Mouse (Mus musculus) adrenal gland, postnatal 36 days (tissue): Measurements from ENCODE around the gene Pik3ap1. TPM values are rescaled to one million over a fixed set of nuclear protein-coding genes. Genes with fewer than 3 reads are reported as not detected.
"Not testable (repeated sequence)": the region's sequence is repeated elsewhere in the genome, so short reads cannot be mapped to it uniquely, and the experiment has no call there.

Experiments
- DNase-seq, 2 experiments: peaks; one replicate each; pipeline ENCODE4 v3.0.0; 2021; ENCODE audit warnings: mixed read lengths in 1 of 2
- total RNA-seq, 2 experiments: library from RNA; stranded (reverse); gene quantifications; 2 replicates each; pipeline ENCODE4 v1.2.3; 2021

Gene Pik3ap1
- total RNA-seq, 2 experiments from 2014 or later: 9.1 to 19.5 TPM

- no peak for DNase-seq
Measured at GRCm38 (mm10) chr19:41332228-41332627, 52.7 kb downstream of the Pik3ap1 start.

- no peak for DNase-seq
Measured at GRCm38 (mm10) chr19:41330401-41330800, 54.5 kb downstream of the Pik3ap1 start.

GRCm38 (mm10) chr19:41329961-41330360 lies 54.9 kb downstream of the Pik3ap1 start:
- no peak for DNase-seq

- DNase-seq: no peak
Measured at GRCm38 (mm10) chr19:41328743-41329142, 56.2 kb downstream of the Pik3ap1 start.

- no peak for DNase-seq
Measured at GRCm38 (mm10) chr19:41323813-41324212, 61.1 kb downstream of the Pik3ap1 start.

- DNase-seq: no peak
Measured at GRCm38 (mm10) chr19:41323125-41323524, 61.8 kb downstream of the Pik3ap1 start.

- no peak for DNase-seq
Measured at GRCm38 (mm10) chr19:41321149-41321548, 63.8 kb downstream of the Pik3ap1 start.

- DNase-seq: peak; percentile 55 to 74
Measured at GRCm38 (mm10) chr19:41317315-41318095, 67.4 kb downstream of the Pik3ap1 start.

GRCm38 (mm10) chr19:41314696-41315095 lies 70.2 kb downstream of the Pik3ap1 start:
- DNase-seq: peak; percentile 51 to 56

- DNase-seq: peak; percentile 31 to 35
Measured at GRCm38 (mm10) chr19:41313663-41314062, 71.2 kb downstream of the Pik3ap1 start.

- DNase-seq: not testable (repeated sequence)
Measured at GRCm38 (mm10) chr19:41312587-41312986, 72.3 kb downstream of the Pik3ap1 start.

- DNase-seq: no peak
Measured at GRCm38 (mm10) chr19:41312027-41312426, 72.9 kb downstream of the Pik3ap1 start.

GRCm38 (mm10) chr19:41310971-41311703 lies 73.8 kb downstream of the Pik3ap1 start:
- DNase-seq: peak; percentile 50 to 55

GRCm38 (mm10) chr19:41303933-41304332 lies 81.0 kb downstream of the Pik3ap1 start:
- DNase-seq: peak; percentile 37 to 50

- no peak for DNase-seq
Measured at GRCm38 (mm10) chr19:41303433-41303832, 81.5 kb downstream of the Pik3ap1 start.

- peak; percentile 33 to 41 for DNase-seq
Measured at GRCm38 (mm10) chr19:41301856-41302255, 83.0 kb downstream of the Pik3ap1 start.

- no peak for DNase-seq
Measured at GRCm38 (mm10) chr19:41299446-41299845, 85.5 kb downstream of the Pik3ap1 start.

GRCm38 (mm10) chr19:41290952-41291619 lies 93.8 kb downstream of the Pik3ap1 start:
- DNase-seq: peak; percentile 18 to 44

- no peak for DNase-seq
Measured at GRCm38 (mm10) chr19:41288568-41288967, 96.3 kb downstream of the Pik3ap1 start.

- no peak for DNase-seq
Measured at GRCm38 (mm10) chr19:41287224-41287623, 97.7 kb downstream of the Pik3ap1 start.

GRCm38 (mm10) chr19:41284515-41284914 lies 100.4 kb downstream of the Pik3ap1 start:
- DNase-seq: no peak

GRCm38 (mm10) chr19:41282718-41283117 lies 102.2 kb downstream of the Pik3ap1 start:
- DNase-seq: no peak

- DNase-seq: no peak
Measured at GRCm38 (mm10) chr19:41282216-41282615, 102.7 kb downstream of the Pik3ap1 start.
